Comparison of ENCODE assay signal across 9 mouse cellular contexts in the genomic region with DNA sequence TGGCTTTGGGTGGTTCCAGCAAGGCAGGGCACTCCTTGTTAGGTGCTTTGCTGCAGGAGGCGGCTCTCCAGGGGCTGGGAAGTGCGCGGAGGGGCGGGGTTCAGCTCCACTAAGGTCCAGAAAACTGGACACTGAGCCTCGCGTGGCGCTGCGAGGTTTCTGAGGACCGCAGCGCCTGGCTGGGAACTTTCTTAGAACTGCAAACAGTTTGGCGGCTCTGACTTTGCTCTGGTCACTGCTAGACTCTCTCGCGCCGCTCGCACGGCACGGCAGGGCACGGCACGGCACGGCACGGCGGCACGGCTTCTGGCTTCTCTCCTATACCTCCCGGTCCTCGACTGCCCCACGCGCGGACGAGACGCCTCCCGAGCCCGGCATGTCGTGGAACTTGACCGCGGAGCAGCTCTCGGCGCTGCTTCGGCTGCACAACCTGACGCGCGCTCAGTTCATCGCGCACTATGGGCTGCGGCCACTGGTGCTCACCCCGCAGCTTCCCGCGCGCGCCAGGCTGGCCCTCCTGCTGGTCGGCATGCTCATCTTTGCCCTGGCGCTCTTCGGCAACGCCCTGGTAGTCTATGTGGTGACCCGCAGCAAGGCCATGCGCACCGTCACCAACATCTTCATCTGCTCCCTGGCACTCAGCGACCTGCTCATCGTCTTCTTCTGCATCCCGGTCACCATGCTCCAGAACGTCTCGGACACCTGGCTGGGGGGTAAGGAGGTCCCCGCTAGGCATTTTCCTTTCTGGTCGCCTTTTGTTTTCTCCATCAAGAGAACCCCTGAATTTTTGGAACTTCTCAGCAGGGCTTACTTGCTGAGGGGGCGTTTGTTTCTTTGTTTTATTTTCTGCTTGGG. TPM values are rescaled to one million over a fixed set of nuclear protein-coding genes. Genes with fewer than 3 reads are reported as not detected.
A peak's percentile ranks its signal among the peaks of the same experiment; 100 is the strongest.
DNase-seq lines count a peak whose midpoint lies in the region; ATAC-seq lines count a peak whose summit lies in the region.
"Had no signal": no experiment of that assay in that cellular context is flagged by ENCODE, and none has a peak within 500 bp of the region (broad histone marks: within the 10 kb centered on the region; RNA-seq: fewer than 3 reads in every experiment).

A gene (plus strand): TSS at position 188 of the 855 bp plus-strand sequence.

- H3K27me3 ChIP-seq in forebrain, embryonic 15.5 days = peaks cover 3% of the 10 kb centered on the region; the same call in 1 of the 2 replicates
- H3K27me3 ChIP-seq in liver, embryonic 11.5 days (replicated peaks; ENCODE audit: control insufficient read depth, insufficient read depth, low read length) = peaks cover 16% of the 10 kb centered on the region

- peak within 1 kb of the TSS; percentile 44 for H3K9ac ChIP-seq in forebrain, embryonic 15.5 days (replicated peaks)
- H3K9ac ChIP-seq in liver, embryonic 11.5 days (ENCODE audit: low read depth, low read length) = peak within 1 kb of the TSS; percentile 30; the same call in 1 of the 2 replicates

- DNase-seq in kidney, postnatal 14 days = peak; percentile 2
- DNase-seq in kidney, adult 8-10 months = no peak
- DNase-seq in liver, embryonic 11.5 days (ENCODE audit: low spot score) = peak; percentile 44
- peak; percentile 62 for DNase-seq in retina, postnatal 1 day
- no peak for DNase-seq in adipocyte (ENCODE audit: low spot score)

- peak within 1 kb of the TSS; percentile 98 for H3K4me2 ChIP-seq in forebrain, embryonic 15.5 days (replicated peaks)
- H3K4me2 ChIP-seq in liver, embryonic 11.5 days = peak within 1 kb of the TSS; percentile 82

- H3K4me3 ChIP-seq in forebrain, embryonic 15.5 days = peak within 1 kb of the TSS; percentile 53
- H3K4me3 ChIP-seq in liver, embryonic 11.5 days (ENCODE audit: low read depth, low read length) = peak within 1 kb of the TSS; percentile 48
- H3K4me3 ChIP-seq: myocyte had no signal

- under 1% methylated on average over 64 of the region's 64 CpGs for WGBS in forebrain, embryonic 15.5 days
- 2% methylated on average over 64 of the region's 64 CpGs for whole genome bisulfite sequencing in liver, embryonic 11.5 days

- peaks cover 7% of the 10 kb centered on the region for H3K4me1 ChIP-seq in forebrain, embryonic 15.5 days
- no peaks in the 10 kb centered on the region for H3K4me1 ChIP-seq in liver, embryonic 11.5 days (replicated peaks; ENCODE audit: control insufficient read depth, insufficient read depth, low read length)

- H3K9me3 ChIP-seq in forebrain, embryonic 15.5 days = no peaks in the 10 kb centered on the region
- no peaks in the 10 kb centered on the region for H3K9me3 ChIP-seq in liver, embryonic 11.5 days (ENCODE audit: control insufficient read depth, low read length)

- no peak within 1 kb of the TSS for H3K27ac ChIP-seq in forebrain, embryonic 15.5 days (replicated peaks)
- no peak within 1 kb of the TSS for H3K27ac ChIP-seq in liver, embryonic 11.5 days (ENCODE audit: low read depth, low read length)

- peak; percentile 67 for ATAC-seq in common myeloid progenitor, adult 5-6 weeks (replicated peaks; ENCODE audit: low read depth, poor library complexity, severe bottlenecking)
- ATAC-seq in forebrain, embryonic 15.5 days (replicated peaks) = peak; percentile 81
- ATAC-seq in liver, embryonic 11.5 days (replicated peaks; ENCODE audit: low FRiP score) = peak; percentile 45; the same call in 1 of the 2 replicates
- no peak for ATAC-seq in erythroid progenitor cell, adult 5-6 weeks (replicated peaks; ENCODE audit: low FRiP score, poor library complexity, severe bottlenecking)

- no peaks in the 10 kb centered on the region for H3K36me3 ChIP-seq in forebrain, embryonic 15.5 days
- H3K36me3 ChIP-seq in liver, embryonic 11.5 days (ENCODE audit: control insufficient read depth, insufficient read depth, low read length) = no peaks in the 10 kb centered on the region

RNA-seq across cellular contexts. Expression of the gene that starts here (rescaled TPM):
- total RNA-seq in common myeloid progenitor, adult 5-6 weeks (2017) = not detected in 2 replicates
- 1.4 and 1.6 TPM in 2 replicates for polyA plus RNA-seq in forebrain, embryonic 15.5 days (2015; fragmentation: Nextera tagmentation; extraction: Ambion mirVana)
- 0.26 TPM in 1 of 2 replicates, not detected in the other for polyA plus RNA-seq in liver, embryonic 11.5 days (2014; fragmentation: Nextera tagmentation; extraction: Ambion mirVana)
- not detected in 2 replicates for total RNA-seq in erythroid progenitor cell, adult 5-6 weeks (2015; ENCODE audit: low replicate concordance)
- total RNA-seq in erythroid progenitor cell, adult 5-6 weeks (2017; ENCODE audit: low replicate concordance) = not detected in 2 replicates
- polyA plus RNA-seq: myocyte had no signal

Comparison
In these comparisons a context has a peak if more than half of its experiments do, and no peak if none do; other contexts are left out.
1. DNase-seq: peak in kidney, postnatal 14 days (single experiment) and retina, postnatal 1 day (single experiment); none in kidney, adult 8-10 months (0 of 2) and adipocyte (single experiment).
2. Peak in ATAC-seq in common myeloid progenitor, adult 5-6 weeks; RNA of the gene not detected or under 1 TPM.
3. Peak in DNase-seq, ATAC-seq, H3K4me3 ChIP-seq, H3K9ac ChIP-seq and H3K4me2 ChIP-seq in liver, embryonic 11.5 days; RNA of the gene not detected or under 1 TPM.